Mouse (Mus musculus) C2C12 (cell line): ENCODE data around the gene Atxn1. TPM values are rescaled to one million over a fixed set of nuclear protein-coding genes. Genes with fewer than 3 reads are reported as not detected.

Experiments
- H3K27me3 ChIP-seq: one replicate; pipeline ENCODE4 v1.6.1; 2011; ENCODE audit not compliant: control insufficient read depth, insufficient read depth, insufficient read length
- H3K36me3 ChIP-seq: one replicate; pipeline ENCODE4 v1.6.1; 2011; ENCODE audit not compliant: control insufficient read depth, insufficient read depth
- H3K4me3 ChIP-seq: one replicate; pipeline ENCODE4 v1.5.1; 2011; ENCODE audit warnings: mild to moderate bottlenecking, control low read depth; ENCODE audit not compliant: poor library complexity, insufficient read depth, severe bottlenecking
- H3K79me2 ChIP-seq: one replicate; pipeline ENCODE4 v1.6.1; 2011; ENCODE audit not compliant: control insufficient read depth, insufficient read depth
- H3K79me3 ChIP-seq: one replicate; pipeline ENCODE4 v1.6.1; 2011; ENCODE audit warnings: low read depth, control low read depth
- H3ac ChIP-seq: one replicate; pipeline ENCODE3; 2011; ENCODE audit warnings: low read depth; ENCODE audit not compliant: control insufficient read depth, insufficient read length
- CEBPB ChIP-seq: IDR thresholded peaks from one replicate; pipeline ENCODE4 v1.6.1; 2011; ENCODE audit warnings: low read depth, mild to moderate bottlenecking, control low read depth, moderate library complexity
- CTCF ChIP-seq: IDR thresholded peaks from one replicate; pipeline ENCODE4 v1.5.1; 2011; ENCODE audit not compliant: control insufficient read depth, insufficient read depth, insufficient read length
- FOSL1 ChIP-seq: IDR thresholded peaks from one replicate; pipeline ENCODE4 v1.8.0; 2011; ENCODE audit warnings: mild to moderate bottlenecking, low read length; ENCODE audit not compliant: poor library complexity, insufficient read depth, severe bottlenecking
- MAX ChIP-seq: IDR thresholded peaks from one replicate; pipeline ENCODE4 v1.6.1; 2011; ENCODE audit warnings: mild to moderate bottlenecking, control low read depth
- MYOD1 ChIP-seq: IDR thresholded peaks from one replicate; pipeline ENCODE4 v1.6.1; 2011; ENCODE audit warnings: low read depth; ENCODE audit not compliant: control insufficient read depth, insufficient read length
- MYOG ChIP-seq: IDR thresholded peaks from one replicate; pipeline ENCODE4 v1.6.1; 2011; ENCODE audit not compliant: control insufficient read depth, insufficient read length; ENCODE audit errors: extremely low read depth
- USF1 ChIP-seq: IDR thresholded peaks from one replicate; pipeline ENCODE4 v1.6.1; 2011; ENCODE audit warnings: low read depth, mild to moderate bottlenecking, control low read depth, moderate library complexity
- polyA plus RNA-seq: library from polyadenylated mRNA; unstranded; fragments of >200 nt; fragmentation: generic; extraction: Trizol; gene quantifications from one replicate; pipeline ENCODE4 v1.2.1, GENCODE M21; 2012; ENCODE audit warnings: missing spikeins

The Atxn1 gene
- polyA plus RNA-seq, 1 experiment, result 3.0 TPM

DNA sequence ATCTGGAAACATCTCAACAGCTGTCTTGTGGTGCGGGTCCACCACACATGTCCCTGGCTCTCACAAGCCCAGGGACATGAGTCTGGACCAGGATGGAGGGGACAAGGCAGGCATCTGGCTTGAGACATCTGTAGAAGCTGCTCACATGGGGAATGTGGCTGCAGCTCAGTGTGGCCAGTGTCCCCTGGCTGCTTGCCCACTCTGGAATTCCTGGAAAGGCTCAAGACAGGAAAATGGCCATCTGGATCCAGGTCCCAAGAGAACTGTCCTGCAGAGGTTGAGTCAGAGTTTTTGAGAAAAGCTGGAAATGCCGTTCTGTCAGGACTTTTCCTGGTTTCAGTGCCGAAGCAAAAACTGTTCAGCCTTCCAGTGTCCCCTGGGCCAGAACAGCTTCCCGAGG is 388.6 kb downstream of the Atxn1 start:
- H3K79me2 ChIP-seq, result no peaks in the 10 kb centered on the region
- H3ac ChIP-seq, result no peak overlapping the region
- H3K79me3 ChIP-seq, result no peaks in the 10 kb centered on the region
- H3K36me3 ChIP-seq, result no peaks in the 10 kb centered on the region
- H3K27me3 ChIP-seq, result no peaks in the 10 kb centered on the region
- TF ChIP-seq MYOD1, result no peak
- H3K4me3 ChIP-seq, result no peak overlapping the region

DNA sequence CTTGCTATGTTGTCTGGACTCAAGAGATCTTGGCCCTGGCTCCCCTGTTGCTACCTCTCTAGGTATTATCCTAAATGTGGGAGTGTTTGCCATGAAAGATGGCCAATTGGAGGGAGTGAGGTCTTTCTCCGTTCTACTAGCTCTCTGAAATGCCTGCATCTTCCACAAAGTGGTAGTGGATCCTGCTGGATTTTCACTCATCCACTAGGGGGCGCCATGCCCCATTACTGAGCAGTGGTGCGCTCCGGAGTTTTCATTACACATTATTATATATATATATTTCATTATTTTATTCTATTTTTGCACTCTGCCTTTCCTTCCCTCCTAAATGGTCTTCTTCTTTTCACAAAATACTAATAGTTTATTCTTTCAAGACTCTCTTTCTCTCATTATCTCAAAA is 392.0 kb downstream of the Atxn1 start:
- no peak overlapping the region for H3K4me3 ChIP-seq
- H3K27me3 ChIP-seq, result no peaks in the 10 kb centered on the region
- no peaks in the 10 kb centered on the region for H3K79me2 ChIP-seq
- H3K79me3 ChIP-seq, result no peaks in the 10 kb centered on the region
- no peak overlapping the region for H3ac ChIP-seq
- no peaks in the 10 kb centered on the region for H3K36me3 ChIP-seq
- TF ChIP-seq MAX (no peak), USF1 (no peak), MYOD1 (no peak), CEBPB (no peak), FOSL1 (no peak), CTCF (peak; percentile 20)

DNA sequence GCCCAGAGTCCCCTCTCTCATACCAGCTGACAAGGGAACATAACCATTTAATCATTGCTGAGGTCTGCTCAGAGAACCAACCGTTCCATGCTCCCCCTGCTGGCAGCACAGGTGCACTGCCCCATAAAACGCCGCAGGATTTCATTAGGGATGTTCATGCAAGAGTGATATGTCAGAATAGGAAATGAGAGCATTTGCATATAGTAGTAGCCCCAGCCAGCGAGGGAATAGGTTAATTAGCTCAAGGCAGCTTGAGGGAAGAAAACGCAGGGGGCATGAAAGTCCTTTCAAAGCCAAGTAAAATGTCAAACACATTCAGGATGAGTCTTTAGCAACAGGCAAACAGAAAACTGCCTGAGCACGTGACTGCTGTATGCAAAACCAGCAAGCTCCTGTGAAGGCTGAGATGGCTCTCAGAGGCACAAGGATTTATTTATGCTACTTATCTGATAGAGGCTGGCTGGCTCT is 393.0 kb downstream of the Atxn1 start:
- no peak for TF ChIP-seq MAX
- no peak for TF ChIP-seq CEBPB
- TF ChIP-seq CTCF, result peak; percentile 65
- no peak for TF ChIP-seq FOSL1
- no peak for TF ChIP-seq MYOD1
- TF ChIP-seq MYOG, result no peak
- peak; percentile 16 for TF ChIP-seq USF1
- no peak overlapping the region for H3ac ChIP-seq
- H3K4me3 ChIP-seq, result no peak overlapping the region

DNA sequence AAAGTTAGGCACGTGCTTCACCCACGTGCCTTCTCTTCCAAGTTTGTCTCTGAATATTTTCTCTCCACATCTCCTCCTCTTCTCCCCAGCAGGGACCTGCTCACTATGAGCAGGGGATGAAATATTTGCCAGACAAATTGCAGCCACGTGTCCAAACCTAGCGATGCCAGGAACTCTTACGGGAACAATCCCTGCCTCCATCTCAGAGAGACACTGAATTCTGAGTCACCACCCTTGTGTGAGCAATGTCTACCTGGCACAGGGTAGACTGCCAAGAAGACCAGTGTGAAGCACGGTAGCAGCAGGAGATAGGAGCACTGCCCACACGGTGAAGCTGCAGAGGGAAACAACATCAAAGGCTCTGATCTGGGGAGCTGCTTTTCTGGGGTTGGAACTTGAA is 394.9 kb downstream of the Atxn1 start:
- no peaks in the 10 kb centered on the region for H3K36me3 ChIP-seq
- no peaks in the 10 kb centered on the region for H3K27me3 ChIP-seq
- no peaks in the 10 kb centered on the region for H3K79me3 ChIP-seq
- no peaks in the 10 kb centered on the region for H3K79me2 ChIP-seq
- H3ac ChIP-seq, result no peak overlapping the region
- H3K4me3 ChIP-seq, result no peak overlapping the region
- TF ChIP-seq MAX (peak; percentile 52), CTCF (no peak), USF1 (peak; percentile 46)

More for the DNA sequence above, 393.0 kb downstream of the Atxn1 start:
- no peaks in the 10 kb centered on the region for H3K79me2 ChIP-seq
- H3K36me3 ChIP-seq, result no peaks in the 10 kb centered on the region
- H3K27me3 ChIP-seq, result no peaks in the 10 kb centered on the region
- no peaks in the 10 kb centered on the region for H3K79me3 ChIP-seq

DNA sequence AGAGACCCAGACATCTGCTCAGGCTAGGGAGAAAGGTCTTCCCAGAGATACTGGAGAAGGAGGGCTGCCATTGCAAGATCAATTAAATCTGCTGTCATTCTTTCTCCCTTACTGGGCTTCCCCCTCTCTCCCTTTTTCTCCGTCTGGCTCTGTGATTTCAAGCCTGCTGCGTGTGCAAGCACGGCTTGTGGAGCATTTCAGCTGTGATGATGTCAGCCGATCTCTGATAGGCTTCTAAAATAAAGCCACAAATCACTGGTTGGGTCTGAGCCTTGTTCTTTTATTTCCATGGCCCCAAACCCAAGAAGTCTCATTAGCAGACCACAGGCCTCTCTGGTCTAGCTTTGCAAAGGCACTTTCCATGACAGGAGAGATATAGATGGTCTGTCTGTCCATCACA is 399.9 kb downstream of the Atxn1 start:
- TF ChIP-seq MYOD1, result no peak
- no peak for TF ChIP-seq CTCF
- TF ChIP-seq MYOG, result no peak
- TF ChIP-seq FOSL1, result no peak
- no peak for TF ChIP-seq CEBPB
- TF ChIP-seq USF1, result no peak
- TF ChIP-seq MAX, result no peak
- H3K79me3 ChIP-seq, result no peaks in the 10 kb centered on the region
- H3K4me3 ChIP-seq, result no peak overlapping the region
- no peaks in the 10 kb centered on the region for H3K27me3 ChIP-seq
- H3ac ChIP-seq, result no peak overlapping the region
- no peaks in the 10 kb centered on the region for H3K36me3 ChIP-seq
- H3K79me2 ChIP-seq, result no peaks in the 10 kb centered on the region

DNA sequence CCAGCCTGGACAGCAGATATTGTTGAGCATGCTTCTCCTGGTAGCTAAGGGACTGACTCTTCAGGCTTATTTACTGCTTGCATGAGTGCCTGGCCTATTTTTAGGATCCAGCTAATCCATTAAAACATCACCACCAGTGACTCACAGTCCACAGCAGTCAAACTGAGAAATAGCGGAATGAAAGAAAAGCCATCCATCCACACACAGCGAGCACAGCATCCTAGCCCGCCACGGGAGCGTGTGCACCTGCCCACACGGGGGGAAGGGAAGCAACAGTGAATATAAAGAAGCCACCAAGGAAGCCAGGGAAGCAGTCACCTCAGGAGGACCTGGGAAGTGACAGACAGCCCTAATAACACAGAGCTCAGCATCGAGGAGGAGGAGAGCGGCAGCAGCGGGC is 402.8 kb downstream of the Atxn1 start:
- no peaks in the 10 kb centered on the region for H3K36me3 ChIP-seq
- H3K27me3 ChIP-seq, result no peaks in the 10 kb centered on the region
- H3ac ChIP-seq, result no peak overlapping the region
- no peaks in the 10 kb centered on the region for H3K79me3 ChIP-seq
- TF ChIP-seq CTCF (no peak), USF1 (no peak), MYOD1 (peak; percentile 23)
- no peaks in the 10 kb centered on the region for H3K79me2 ChIP-seq
- no peak overlapping the region for H3K4me3 ChIP-seq
